Mouse (Mus musculus) testis, adult 2 months (tissue): ENCODE measurements around the gene Sptbn1.

Experiments used
- CTCF ChIP-seq: fragments of 200-500 bp; IDR thresholded peaks from 2 replicates; pipeline ENCODE4 v1.5.1; 2012; ENCODE audit warnings: low read depth, mild to moderate bottlenecking, inconsistent platforms, low read length, moderate library complexity; ENCODE audit not compliant: control insufficient read depth, insufficient read depth, insufficient replicate concordance
- POLR2A ChIP-seq: fragments of 200-500 bp; IDR thresholded peaks from 2 replicates; pipeline ENCODE4 v1.6.1; 2012; ENCODE audit warnings: low read depth, mild to moderate bottlenecking, inconsistent platforms, low read length, moderate library complexity; ENCODE audit not compliant: control insufficient read depth

DNA sequence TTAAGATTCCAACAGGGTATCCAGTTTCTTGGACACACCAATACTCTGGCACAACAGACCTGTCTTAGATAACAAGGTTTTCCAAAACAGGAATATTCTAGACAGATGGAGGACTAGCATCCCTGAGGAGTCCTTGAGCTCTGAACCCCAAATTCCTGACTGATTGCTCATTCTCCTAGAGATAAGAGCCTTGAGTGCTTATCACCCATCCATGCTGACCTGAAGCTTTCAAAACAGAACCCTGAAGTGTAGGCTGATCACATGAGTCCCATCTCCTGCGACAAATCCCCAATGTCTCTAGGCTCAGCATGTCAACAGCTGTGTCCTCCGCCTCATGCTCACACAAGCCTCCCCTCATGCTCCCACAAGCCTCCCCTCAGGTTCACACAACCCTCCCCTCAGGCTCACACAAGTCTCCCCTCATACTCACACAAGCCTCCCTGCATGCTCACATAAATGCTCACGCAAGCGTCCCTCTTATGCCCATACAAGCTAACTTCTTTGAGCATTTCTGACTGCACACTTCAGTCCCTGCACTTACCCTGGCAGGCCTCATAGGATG lies 31.2 kb downstream of the Sptbn1 start:
- TF ChIP-seq CTCF = no peak
- TF ChIP-seq POLR2A = no peak
